Mouse (Mus musculus): ENCODE data around the gene Nectin2.

The Nectin2 gene

GRCm38 (mm10) chr7:19745971-19746370 lies 4.3 kb downstream of the Nectin2 start:
- no peak for DNase-seq (ENCODE audit: low read depth, low spot score)

GRCm38 (mm10) chr7:19744590-19745385 lies 5.5 kb downstream of the Nectin2 start:
- no peak for DNase-seq (ENCODE audit: low read depth, low spot score)

- DNase-seq (ENCODE audit: low read depth, low spot score), result no peak
Measured at GRCm38 (mm10) chr7:19743791-19744190, 6.5 kb downstream of the Nectin2 start.

GRCm38 (mm10) chr7:19742468-19742867 lies 7.8 kb downstream of the Nectin2 start:
- no peak for DNase-seq (ENCODE audit: low read depth, low spot score)

GRCm38 (mm10) chr7:19741329-19742031 lies 8.8 kb downstream of the Nectin2 start:
- no peak for DNase-seq (ENCODE audit: low read depth, low spot score)

- DNase-seq (ENCODE audit: low read depth, low spot score), result no peak
Measured at GRCm38 (mm10) chr7:19740269-19740668, 10.0 kb downstream of the Nectin2 start.

GRCm38 (mm10) chr7:19738771-19739170 lies 11.5 kb downstream of the Nectin2 start:
- no peak for DNase-seq (ENCODE audit: low read depth, low spot score)

- no peak for DNase-seq (ENCODE audit: low read depth, low spot score)
Measured at GRCm38 (mm10) chr7:19736389-19737057, 13.8 kb downstream of the Nectin2 start.

GRCm38 (mm10) chr7:19734178-19734666 lies 16.1 kb downstream of the Nectin2 start:
- no peak for DNase-seq (ENCODE audit: low read depth, low spot score)

- DNase-seq (ENCODE audit: low read depth, low spot score), result no peak
Measured at GRCm38 (mm10) chr7:19726541-19726940, 23.7 kb downstream of the Nectin2 start.

GRCm38 (mm10) chr7:19724167-19724566 lies 26.1 kb downstream of the Nectin2 start:
- DNase-seq (ENCODE audit: low read depth, low spot score), result no peak

GRCm38 (mm10) chr7:19722754-19723195 lies 27.5 kb downstream of the Nectin2 start:
- DNase-seq (ENCODE audit: low read depth, low spot score), result no peak

- DNase-seq (ENCODE audit: low read depth, low spot score), result no peak
Measured at GRCm38 (mm10) chr7:19719200-19719599, 31.1 kb downstream of the Nectin2 start.

GRCm38 (mm10) chr7:19718297-19718952 lies 31.9 kb downstream of the Nectin2 start:
- no peak for DNase-seq (ENCODE audit: low read depth, low spot score)

- DNase-seq (ENCODE audit: low read depth, low spot score), result no peak
Measured at GRCm38 (mm10) chr7:19717346-19717745, 32.9 kb downstream of the Nectin2 start.

- no peak for DNase-seq (ENCODE audit: low read depth, low spot score)
Measured at GRCm38 (mm10) chr7:19716822-19717221, 33.5 kb downstream of the Nectin2 start.

- no peak for DNase-seq (ENCODE audit: low read depth, low spot score)
Measured at GRCm38 (mm10) chr7:19716055-19716682, 34.1 kb downstream of the Nectin2 start.

- peak; percentile 100 for DNase-seq (ENCODE audit: low read depth, low spot score)
Measured at GRCm38 (mm10) chr7:19715239-19716054, 34.8 kb downstream of the Nectin2 start, which contains the start of gene Tomm40. Tomm40 (minus strand) TSS chr7:19715438.

GRCm38 (mm10) chr7:19714836-19715235 lies 35.4 kb downstream of the Nectin2 start:
- DNase-seq (ENCODE audit: low read depth, low spot score), result no peak

GRCm38 (mm10) chr7:19713598-19713997 lies 36.7 kb downstream of the Nectin2 start:
- DNase-seq (ENCODE audit: low read depth, low spot score), result no peak

Measured in forelimb bud, embryonic 11.5 days (tissue).